Mouse (Mus musculus): ENCODE measurements around the gene Mmab.
A peak's percentile ranks its signal among the peaks of the same experiment; 100 is the strongest.

The Mmab gene

DNA sequence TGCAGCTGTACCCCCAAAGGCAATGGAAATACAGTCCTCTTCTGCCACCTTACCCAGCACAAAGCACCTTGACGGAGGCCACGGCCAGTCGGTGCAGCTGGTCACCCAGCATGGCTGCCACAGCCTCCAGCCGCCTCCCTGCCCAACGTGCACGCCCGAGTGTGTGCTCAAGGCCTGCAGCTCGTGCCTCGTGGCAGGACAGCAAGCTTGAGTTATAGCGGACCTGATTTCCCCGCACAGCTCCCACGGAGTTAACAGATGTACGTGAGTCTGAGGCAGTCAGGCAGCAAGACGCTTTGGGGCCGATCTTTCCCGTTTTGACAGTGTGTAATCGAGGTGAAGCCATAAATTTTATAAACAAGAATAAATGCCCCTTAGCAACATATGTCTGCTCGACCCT lies 15.2 kb downstream of the Mmab start:
- no peak for DNase-seq

DNA sequence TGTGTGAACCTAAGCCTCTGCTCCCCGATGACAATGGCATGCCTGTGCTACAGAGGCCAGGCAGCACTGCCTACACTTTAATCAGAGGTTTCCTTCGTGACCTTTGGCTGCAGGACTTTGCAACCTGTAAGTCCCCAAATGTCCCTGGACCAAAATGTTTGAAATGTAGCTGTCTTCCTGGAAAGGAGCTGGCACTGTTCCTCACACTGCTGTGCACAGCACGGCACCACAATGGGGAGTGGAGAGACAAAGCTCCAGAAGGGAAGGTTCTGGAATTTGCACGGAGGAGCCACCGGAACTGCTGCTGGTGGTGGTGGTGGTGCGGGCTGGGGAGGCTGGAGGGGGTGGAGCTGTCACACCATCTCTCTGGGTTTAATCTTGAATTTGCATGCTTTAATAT lies 17.1 kb downstream of the Mmab start:
- DNase-seq = no peak

GRCm38 (mm10) chr5:114423961-114424360 lies 19.9 kb downstream of the Mmab start:
- DNase-seq = no peak

- DNase-seq = no peak
Measured at GRCm38 (mm10) chr5:114422591-114422990, 21.3 kb downstream of the Mmab start.

GRCm38 (mm10) chr5:114421561-114422298 lies 22.1 kb downstream of the Mmab start:
- DNase-seq = no peak

DNA sequence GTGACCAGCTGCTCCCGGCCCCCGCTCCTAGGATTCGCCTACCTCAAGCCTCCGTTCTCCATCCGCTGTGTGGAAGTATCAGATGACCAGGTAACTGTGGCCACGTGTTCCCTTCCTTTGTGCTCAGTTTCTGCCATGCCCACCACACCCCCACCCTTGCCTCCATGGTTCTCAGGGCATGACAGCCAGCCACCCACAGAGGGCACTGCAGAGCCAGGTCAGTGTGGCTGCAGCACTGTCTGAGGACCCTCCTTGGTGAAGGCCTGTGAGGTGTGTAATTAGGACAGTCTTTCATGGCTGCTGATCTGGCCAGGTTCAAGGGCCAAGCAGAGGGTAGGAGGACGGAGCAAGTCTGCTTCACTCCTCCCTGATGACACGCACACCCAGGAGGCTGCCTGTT lies 25.3 kb downstream of the Mmab start:
- DNase-seq = peak; percentile 9 to 23

GRCm38 (mm10) chr5:114416855-114417254 lies 27.0 kb downstream of the Mmab start:
- DNase-seq = no peak

GRCm38 (mm10) chr5:114415606-114416005 lies 28.3 kb downstream of the Mmab start:
- DNase-seq = no peak

GRCm38 (mm10) chr5:114413067-114413735 lies 30.7 kb downstream of the Mmab start:
- no peak for DNase-seq

DNA sequence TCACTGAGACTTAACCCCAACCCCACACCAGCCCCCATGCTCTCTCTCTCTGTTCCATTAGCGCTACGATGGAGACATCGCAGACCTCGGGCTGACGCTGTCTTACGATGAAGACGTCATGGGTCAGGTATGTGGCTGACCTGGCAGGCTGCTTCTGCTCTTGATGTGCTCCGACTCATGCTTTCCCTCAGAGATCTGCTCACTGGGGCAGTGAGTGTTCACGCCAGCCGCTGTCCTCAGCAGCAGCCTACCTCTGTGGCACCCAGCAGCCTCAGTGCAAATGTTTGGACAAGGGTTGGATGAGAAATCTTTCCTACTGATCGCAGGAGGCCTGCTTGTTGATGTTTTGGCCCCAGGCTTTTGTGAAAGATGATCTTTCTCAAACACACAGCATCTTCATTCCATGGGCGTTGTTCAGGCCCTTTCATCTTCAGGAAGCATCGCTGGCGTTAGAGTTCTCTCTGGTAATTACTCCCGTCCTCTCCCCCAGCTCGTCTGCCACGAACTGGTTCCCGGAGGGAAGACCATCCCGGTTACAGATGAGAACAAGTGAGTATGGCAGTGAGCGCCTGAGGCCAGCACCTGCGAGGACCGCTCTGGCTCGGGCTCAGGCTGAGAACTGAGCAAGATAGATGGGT lies 31.4 kb downstream of the Mmab start:
- no peak for DNase-seq

DNA sequence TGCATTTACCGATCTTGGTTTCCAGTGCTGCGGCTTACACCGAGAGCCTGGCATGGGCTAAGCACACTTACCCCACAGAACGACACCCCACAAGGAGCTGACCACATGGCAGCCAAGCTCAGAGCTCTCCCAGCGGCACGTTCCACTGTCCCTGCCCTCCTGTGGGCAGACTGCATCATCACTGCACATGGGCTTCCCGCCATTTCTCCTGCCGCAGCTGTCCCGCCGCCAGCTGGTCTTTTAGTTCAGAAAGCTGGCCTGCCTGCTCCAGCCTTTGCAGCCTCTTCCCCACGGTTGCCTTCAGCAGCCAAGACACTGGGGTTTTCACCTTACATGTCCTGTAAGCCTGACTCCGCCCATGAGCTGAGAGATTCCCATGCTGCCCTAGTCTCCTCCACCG lies 33.4 kb downstream of the Mmab start:
- no peak for DNase-seq

DNA sequence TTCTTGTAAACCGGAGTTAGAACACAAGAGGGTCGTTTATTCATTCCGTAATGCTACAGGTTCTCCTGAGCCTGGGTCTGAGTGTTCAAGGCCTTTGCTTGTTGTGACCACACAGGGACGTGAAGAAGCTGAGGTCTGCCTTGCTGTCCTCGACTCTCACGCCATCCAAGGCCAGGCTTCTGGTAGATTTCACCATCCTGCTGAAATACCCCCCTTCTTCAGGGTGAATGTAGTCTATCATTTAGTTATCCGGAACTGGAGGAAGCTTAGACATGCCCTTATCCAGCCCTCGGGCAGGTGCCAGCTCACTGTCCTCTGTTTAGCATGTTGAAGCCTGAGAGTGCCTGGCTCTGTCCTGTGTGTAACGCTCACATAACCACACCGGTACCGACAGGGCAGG lies 35.0 kb downstream of the Mmab start:
- DNase-seq = no peak

GRCm38 (mm10) chr5:114407810-114408209 lies 36.0 kb downstream of the Mmab start:
- DNase-seq = no peak

GRCm38 (mm10) chr5:114407269-114407668 lies 36.6 kb downstream of the Mmab start:
- no peak for DNase-seq

DNA sequence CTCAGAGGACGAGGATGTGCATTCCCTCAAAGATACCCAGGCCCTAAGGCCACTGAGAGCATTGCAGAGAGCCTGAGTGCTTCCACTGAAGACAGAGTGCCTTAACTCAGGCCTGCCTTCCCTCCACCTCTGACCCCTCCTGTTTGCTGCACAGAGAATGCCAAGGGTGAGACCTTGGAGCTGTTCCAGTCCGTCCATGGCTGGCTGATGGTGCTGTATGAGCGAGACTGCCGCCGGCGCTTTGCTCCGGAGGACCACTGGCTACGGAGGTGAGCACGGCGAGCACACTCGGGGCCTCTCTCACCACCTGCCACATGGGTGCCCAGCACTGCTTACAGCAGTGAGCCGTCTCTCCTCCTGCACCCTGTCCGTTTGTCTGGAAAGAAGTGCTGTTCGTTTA lies 37.3 kb downstream of the Mmab start:
- DNase-seq = no peak

DNA sequence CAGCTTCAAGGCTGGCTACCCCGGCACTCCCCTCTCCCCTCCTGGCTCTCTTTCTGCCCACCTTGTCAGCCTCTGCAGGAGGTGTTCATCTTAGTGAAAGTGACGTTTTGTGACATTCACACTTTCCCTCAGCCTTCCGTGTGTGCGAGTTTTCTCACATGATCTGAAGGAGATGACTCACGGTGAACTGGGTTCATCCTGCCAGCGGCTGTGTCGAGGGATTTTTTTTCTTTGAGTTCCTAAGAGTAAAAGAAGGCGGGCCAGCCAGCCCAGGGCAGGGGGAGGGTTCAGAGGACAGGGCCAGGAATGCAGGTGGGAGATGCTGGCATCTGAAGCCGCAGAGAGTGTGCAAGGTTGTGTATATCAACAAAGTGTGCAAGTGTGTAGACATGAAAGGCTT lies 50.7 kb downstream of the Mmab start:
- DNase-seq = no peak

- DNase-seq = no peak
Measured at GRCm38 (mm10) chr5:114384448-114384847, 59.4 kb downstream of the Mmab start.

- peak; percentile 52 to 58 for DNase-seq
Measured at GRCm38 (mm10) chr5:114383184-114383904, 60.5 kb downstream of the Mmab start.
